Mouse (Mus musculus): Measurements from ENCODE around the gene Gm2431.
A peak's percentile ranks its signal among the peaks of the same experiment; 100 is the strongest.
"Not testable (repeated sequence)": the region's sequence is repeated elsewhere in the genome, so short reads cannot be mapped to it uniquely, and the experiment has no call there.

DNA sequence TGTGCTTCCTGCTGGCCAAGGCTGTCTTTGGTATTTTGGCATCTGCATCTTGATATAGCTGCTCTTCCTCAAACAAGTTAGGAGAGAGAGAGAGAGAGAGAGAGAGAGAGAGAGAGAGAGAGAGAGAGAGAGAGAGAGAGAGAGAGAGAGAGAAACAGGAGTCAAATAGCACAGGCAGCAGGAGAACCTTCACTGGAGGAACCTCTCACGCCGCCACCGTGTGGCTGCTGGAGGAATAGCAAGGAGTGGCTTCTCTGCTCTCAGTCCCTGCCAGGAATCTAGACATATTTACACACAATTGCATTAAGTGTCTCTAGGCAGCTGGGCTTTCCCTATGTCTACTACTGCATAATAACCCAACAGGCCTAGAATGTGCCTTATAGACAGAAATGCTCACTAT lies 20.0 kb upstream of the Gm2431 start:
- TF ChIP-seq CTCF (IDR thresholded peaks at IDR 0.05; ENCODE audit: low read depth): peak; percentile 67
- TF ChIP-seq EP300 (IDR thresholded peaks at IDR 0.05; ENCODE audit: low read depth): not testable (repeated sequence)

All from liver, postnatal 0 days (tissue).